Mouse (Mus musculus): Measurements from ENCODE around the gene Lamc1.

GRCm38 (mm10) chr1:153265066-153265465 is 67.5 kb downstream of the Lamc1 start:
- TF ChIP-seq CTCF (IDR thresholded peaks at IDR 0.05; ENCODE audit: low read depth): no peak
- TF ChIP-seq EP300 (IDR thresholded peaks at IDR 0.05; ENCODE audit: low read depth): no peak
